Mouse (Mus musculus): Measurements from ENCODE around the gene Krtdap. TPM values are rescaled to one million over a fixed set of nuclear protein-coding genes. Genes with fewer than 3 reads are reported as not detected.

Gene Krtdap
- polyA plus RNA-seq (2017; shearing (Covaris generic)), result not detected

DNA sequence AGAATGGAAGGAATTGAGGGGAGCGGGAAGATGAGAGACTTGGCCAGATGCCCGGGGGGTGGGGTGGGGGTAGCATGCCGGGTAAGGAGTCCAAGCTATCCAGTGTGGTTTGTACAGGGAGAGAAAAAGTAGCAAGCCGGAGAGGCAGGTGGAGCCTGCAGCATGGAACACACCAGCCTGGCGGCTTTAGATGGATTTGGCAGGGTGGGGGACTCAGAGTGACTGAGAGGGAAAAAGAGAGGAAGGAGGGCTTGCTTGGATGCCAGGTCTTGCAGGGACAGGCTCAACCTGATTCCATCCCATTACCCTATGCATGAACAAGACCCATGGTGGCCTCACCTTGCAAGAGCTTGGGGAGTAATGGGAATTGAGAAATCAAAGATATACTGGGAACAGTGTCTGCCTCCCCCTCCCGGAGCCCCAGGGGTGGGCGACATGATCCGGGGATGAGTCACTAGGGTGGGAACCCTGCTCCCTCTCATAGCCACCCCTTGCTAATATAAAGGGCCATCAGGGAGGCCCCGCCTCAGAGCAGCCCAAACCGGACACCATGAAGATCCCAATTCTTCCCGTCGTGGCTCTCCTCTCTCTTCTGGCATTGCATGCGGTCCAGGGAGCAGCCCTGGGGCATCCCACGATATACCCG, at the start of gene Krtdap:
Gene Krtdap (plus strand): TSS at position 520 of the 646 bp plus-strand sequence.

DNA sequence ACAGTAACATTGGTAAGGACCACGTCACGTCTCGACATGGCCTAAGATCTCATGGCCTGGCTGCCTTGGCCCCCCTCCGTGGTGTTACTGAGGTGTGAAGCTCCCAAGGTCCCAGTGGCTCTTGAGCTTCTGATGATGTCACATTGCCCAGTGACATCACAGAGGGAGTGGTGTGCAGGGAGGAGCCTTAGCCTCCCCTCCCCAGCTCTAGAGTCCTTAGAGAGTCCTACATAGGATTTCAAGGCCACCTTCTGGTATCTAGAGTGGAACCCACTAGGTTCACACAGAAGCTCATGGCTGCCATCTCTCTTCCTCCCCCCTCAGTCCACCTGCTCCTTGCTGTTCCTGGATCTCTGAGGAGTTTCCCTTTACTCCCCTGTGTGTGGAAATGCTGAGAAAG, 44.1 kb upstream of the Krtdap start, which contains the start of gene Gapdhs:
Gene Gapdhs (minus strand): TSS at position 65 of the 400 bp plus-strand sequence.

DNA sequence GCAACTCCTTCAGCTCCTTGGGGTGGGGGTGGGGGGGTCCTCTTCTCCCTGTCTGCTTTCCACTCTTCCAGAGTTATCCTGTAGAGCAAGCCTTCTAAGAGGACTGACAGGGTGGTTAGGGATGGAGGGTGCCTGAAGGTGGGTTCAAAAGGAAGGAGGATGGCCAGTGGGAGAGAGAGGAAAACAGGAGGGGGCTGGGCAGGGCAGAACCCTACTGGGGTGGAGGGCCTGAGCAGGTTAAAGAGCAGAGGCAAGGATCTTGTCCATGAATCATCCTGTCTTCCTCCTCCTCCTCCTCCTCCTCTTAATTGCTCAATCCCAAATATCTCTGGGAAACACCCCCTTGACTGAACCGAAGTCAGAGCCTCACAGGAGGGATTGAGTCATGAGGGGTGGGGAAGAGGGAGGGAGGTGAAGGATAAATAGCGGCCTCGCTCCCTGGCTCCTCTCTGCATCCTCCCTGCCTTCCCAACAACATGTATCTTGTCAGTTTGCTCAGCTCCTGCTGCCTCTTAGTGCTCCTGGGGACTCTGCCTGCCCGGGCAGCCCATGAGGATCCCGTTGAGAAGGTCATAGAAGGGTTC, 36.5 kb upstream of the Krtdap start, which contains the start of gene Sbsn:
Gene Sbsn (plus strand): TSS at position 386 of the 584 bp plus-strand sequence.

DNA sequence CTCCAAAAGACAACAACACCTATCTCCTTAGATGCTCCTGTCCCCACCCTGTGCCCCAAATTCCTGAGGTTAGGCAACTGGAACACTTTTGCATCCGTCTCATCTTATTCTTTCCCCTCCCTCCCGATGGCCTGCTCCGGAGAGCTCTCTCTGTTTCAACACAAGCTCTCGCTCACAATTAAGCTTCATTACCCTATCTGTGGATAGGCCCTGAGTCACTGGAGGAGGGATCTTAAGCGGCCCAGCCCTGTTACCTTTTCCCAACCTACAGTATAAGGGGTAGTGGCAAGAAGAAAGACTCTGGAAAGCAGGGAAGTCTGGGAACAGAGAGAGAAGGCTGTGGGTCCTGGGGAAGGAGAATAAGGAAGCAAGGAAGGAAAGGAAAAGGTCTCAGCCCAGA, 24.2 kb upstream of the Krtdap start, which contains the start of gene Dmkn:
Gene Dmkn (plus strand): TSS at position 301 of the 400 bp plus-strand sequence.

DNA sequence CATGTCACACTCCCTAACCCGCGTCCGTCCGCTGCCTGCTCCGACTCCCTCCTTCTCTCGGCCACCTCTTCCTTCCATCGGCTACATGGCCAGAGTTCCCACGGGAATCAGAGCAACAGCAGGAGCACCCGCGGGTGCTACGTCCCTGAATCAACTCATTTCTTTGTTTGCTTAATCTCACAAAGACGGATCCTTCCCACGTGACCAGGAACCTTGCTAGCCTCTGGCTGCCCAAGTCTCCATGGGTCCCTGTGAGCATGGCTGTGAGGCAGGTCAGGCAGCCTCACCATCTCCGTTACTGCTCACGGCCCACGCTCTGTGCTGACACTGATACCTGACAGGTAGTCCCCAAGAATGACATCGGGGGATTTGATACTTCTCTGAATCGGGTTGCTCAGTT, 36.0 kb downstream of the Krtdap start, which contains the start of gene Ffar2:
Gene Ffar2 (minus strand): TSS at position 101 of the 400 bp plus-strand sequence.

Other genes starting within 250 kb of the Krtdap start
- 5.2 TPM for gene Hspb6, start 235.7 kb upstream of the Krtdap start, polyA plus RNA-seq (2017; shearing (Covaris generic))
- 10.0 TPM for gene Proser3, start 235.6 kb upstream of the Krtdap start, polyA plus RNA-seq (2017; shearing (Covaris generic))
- gene Lin37, start 228.1 kb upstream of the Krtdap start, polyA plus RNA-seq (2017; shearing (Covaris generic)), result 117 TPM
- 68.8 TPM for gene U2af1l4, start 224.6 kb upstream of the Krtdap start, polyA plus RNA-seq (2017; shearing (Covaris generic))
- 97.7 TPM for gene Gm49396, start 224.6 kb upstream of the Krtdap start, polyA plus RNA-seq (2017; shearing (Covaris generic))
- 274 TPM for gene Psenen, start 224.3 kb upstream of the Krtdap start, polyA plus RNA-seq (2017; shearing (Covaris generic))
- 171 TPM for gene Igflr1, start 222.5 kb upstream of the Krtdap start, polyA plus RNA-seq (2017; shearing (Covaris generic))
- 8.9 TPM for gene Kmt2b, start 199.2 kb upstream of the Krtdap start, polyA plus RNA-seq (2017; shearing (Covaris generic))
- gene Zbtb32, start 189.0 kb upstream of the Krtdap start, polyA plus RNA-seq (2017; shearing (Covaris generic)), result 15.6 TPM
- gene Upk1a, start 175.0 kb upstream of the Krtdap start, polyA plus RNA-seq (2017; shearing (Covaris generic)), result 0.65 TPM
- gene Cox6b1, start 161.7 kb upstream of the Krtdap start, polyA plus RNA-seq (2017; shearing (Covaris generic)), result 713 TPM
- not detected for gene Etv2, start 152.0 kb upstream of the Krtdap start, polyA plus RNA-seq (2017; shearing (Covaris generic))
- gene Rbm42, start 137.6 kb upstream of the Krtdap start, polyA plus RNA-seq (2017; shearing (Covaris generic)), result 195 TPM
- gene Haus5, start 122.9 kb upstream of the Krtdap start, polyA plus RNA-seq (2017; shearing (Covaris generic)), result 40.4 TPM
- gene Pmis2, start 116.3 kb upstream of the Krtdap start, polyA plus RNA-seq (2017; shearing (Covaris generic)), result not detected
- not detected for gene 2200002J24Rik, start 89.0 kb upstream of the Krtdap start, polyA plus RNA-seq (2017; shearing (Covaris generic))
- not detected for gene Atp4a, start 75.7 kb upstream of the Krtdap start, polyA plus RNA-seq (2017; shearing (Covaris generic))
- 133 TPM for gene Tmem147, start 58.4 kb upstream of the Krtdap start, polyA plus RNA-seq (2017; shearing (Covaris generic))
- gene Gapdhs, start 44.2 kb upstream of the Krtdap start, polyA plus RNA-seq (2017; shearing (Covaris generic)), result 0.63 TPM
- gene Sbsn, start 36.4 kb upstream of the Krtdap start, polyA plus RNA-seq (2017; shearing (Covaris generic)), result 1.1 TPM
- not detected for gene Dmkn, start 24.1 kb upstream of the Krtdap start, polyA plus RNA-seq (2017; shearing (Covaris generic))
- 0.51 TPM for gene Ffar2, start 35.9 kb downstream of the Krtdap start, polyA plus RNA-seq (2017; shearing (Covaris generic))
- not detected for gene Ffar3, start 68.3 kb downstream of the Krtdap start, polyA plus RNA-seq (2017; shearing (Covaris generic))
- gene Ffar1, start 73.7 kb downstream of the Krtdap start, polyA plus RNA-seq (2017; shearing (Covaris generic)), result 0.06 TPM
- 14.0 TPM for gene Cd22, start 92.4 kb downstream of the Krtdap start, polyA plus RNA-seq (2017; shearing (Covaris generic))
- gene Mag, start 127.0 kb downstream of the Krtdap start, polyA plus RNA-seq (2017; shearing (Covaris generic)), result not detected
- gene Hamp2, start 136.8 kb downstream of the Krtdap start, polyA plus RNA-seq (2017; shearing (Covaris generic)), result not detected
- not detected for gene Hamp, start 156.1 kb downstream of the Krtdap start, polyA plus RNA-seq (2017; shearing (Covaris generic))
- 8.8 TPM for gene Usf2, start 168.9 kb downstream of the Krtdap start, polyA plus RNA-seq (2017; shearing (Covaris generic))
- 2.7 TPM for gene Lsr, start 185.6 kb downstream of the Krtdap start, polyA plus RNA-seq (2017; shearing (Covaris generic))
- 0.72 TPM for gene Fam187b, start 185.9 kb downstream of the Krtdap start, polyA plus RNA-seq (2017; shearing (Covaris generic))